Mouse (Mus musculus): ENCODE data around the gene Fasn. TPM values are rescaled to one million over a fixed set of nuclear protein-coding genes. Genes with fewer than 3 reads are reported as not detected.
"Not testable (repeated sequence)": the region's sequence is repeated elsewhere in the genome, so short reads cannot be mapped to it uniquely, and the experiment has no call there.

Gene Fasn
- polyA plus RNA-seq, 1 experiment from 2014 or later = 19.9 TPM

DNA sequence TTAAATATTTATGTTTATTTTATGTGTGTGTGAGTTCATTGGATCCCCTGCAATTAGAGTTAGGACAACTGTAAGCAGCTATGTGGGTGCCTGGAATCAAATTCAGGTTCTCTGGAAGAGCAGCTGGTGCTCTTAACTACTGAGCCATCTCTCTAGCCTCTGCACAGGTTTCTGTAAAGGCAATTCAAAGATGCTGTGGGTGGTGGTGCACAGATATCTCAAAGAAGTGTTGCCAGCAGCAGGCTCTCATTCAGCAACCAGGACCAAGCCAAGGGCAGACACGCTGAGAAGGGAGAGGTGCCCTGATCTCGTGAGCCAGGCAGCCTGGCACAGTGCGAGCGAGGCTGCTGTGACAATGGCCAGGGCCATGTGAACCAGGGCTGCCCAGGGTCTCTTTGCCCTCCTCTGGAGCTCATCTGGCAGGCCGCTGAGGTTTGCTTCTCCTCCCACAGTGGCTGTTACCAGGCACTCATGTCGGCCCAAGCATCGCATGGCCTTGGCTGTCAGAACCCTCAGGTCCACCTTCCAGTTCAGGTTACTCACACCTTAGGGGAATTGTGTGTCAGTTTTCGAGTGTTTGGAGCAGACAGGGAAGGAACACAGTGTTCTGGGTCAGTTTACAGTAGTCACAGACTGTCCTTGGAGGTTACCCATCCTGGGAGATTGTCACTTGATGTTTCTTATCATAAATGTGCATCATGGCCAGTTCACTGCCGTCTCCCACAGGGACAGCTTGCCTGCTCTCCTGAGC, 22.6 kb upstream of the Fasn start:
- no peaks in the 10 kb centered on the region for H3K36me3 ChIP-seq (ENCODE audit: insufficient read depth, low read length)
- no peak overlapping the region for H3K4me2 ChIP-seq (ENCODE audit: low read length)
- no peaks in the 10 kb centered on the region for H3K9me3 ChIP-seq (replicated peaks; ENCODE audit: low read length)
- H3K4me3 ChIP-seq (replicated peaks; ENCODE audit: low read depth, low read length) = no peak overlapping the region
- H3K4me1 ChIP-seq (replicated peaks; ENCODE audit: insufficient read depth, low read length) = peaks cover 10% of the 10 kb centered on the region
- DNase-seq (ENCODE audit: low spot score) (no peak), ATAC-seq (replicated peaks; ENCODE audit: low FRiP score, low read depth) (no peak)
- no peak for TF ChIP-seq CTCF (IDR thresholded peaks at IDR 0.05; ENCODE audit: low read depth)
- H3K9ac ChIP-seq (ENCODE audit: low read depth, low read length) = no peak overlapping the region
- H3K27ac ChIP-seq = no peak overlapping the region
- H3K27me3 ChIP-seq (ENCODE audit: insufficient read depth, low read length) = no peaks in the 10 kb centered on the region
- WGBS = 87% methylated on average over 9 of the region's 9 CpGs

DNA sequence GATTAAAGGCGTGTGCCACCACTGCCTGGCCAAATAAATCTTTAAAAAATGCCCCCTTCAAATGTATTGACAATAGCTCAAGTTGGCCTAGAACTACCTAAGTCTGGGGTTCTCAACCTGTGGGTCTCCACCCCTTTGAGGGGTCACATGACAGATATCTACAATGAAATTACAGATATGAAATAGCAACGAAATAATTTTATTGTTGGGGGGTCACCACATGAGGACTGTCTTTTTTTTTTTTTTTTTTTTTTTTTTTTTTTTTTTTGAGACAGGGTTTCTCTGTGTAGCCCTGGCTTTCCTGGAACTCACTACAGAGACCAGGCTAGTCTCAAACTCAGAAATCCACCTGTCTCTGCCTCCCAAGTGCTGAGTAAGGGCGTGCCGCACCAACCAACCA, 20.0 kb upstream of the Fasn start:
- H3K4me3 ChIP-seq (replicated peaks; ENCODE audit: low read depth, low read length) = no peak overlapping the region
- no peak overlapping the region for H3K4me2 ChIP-seq (ENCODE audit: low read length)
- no peak for TF ChIP-seq CTCF (IDR thresholded peaks at IDR 0.05; ENCODE audit: low read depth)
- no peak overlapping the region for H3K27ac ChIP-seq
- H3K9ac ChIP-seq (ENCODE audit: low read depth, low read length) = no peak overlapping the region
- ATAC-seq (replicated peaks; ENCODE audit: low FRiP score, low read depth) = no peak
- WGBS = 85% methylated on average over 4 of the region's 4 CpGs
- no peaks in the 10 kb centered on the region for H3K27me3 ChIP-seq (ENCODE audit: insufficient read depth, low read length)
- no peaks in the 10 kb centered on the region for H3K4me1 ChIP-seq (replicated peaks; ENCODE audit: insufficient read depth, low read length)
- no peak for DNase-seq (ENCODE audit: low spot score)
- no peaks in the 10 kb centered on the region for H3K9me3 ChIP-seq (replicated peaks; ENCODE audit: low read length)
- no peaks in the 10 kb centered on the region for H3K36me3 ChIP-seq (ENCODE audit: insufficient read depth, low read length)

DNA sequence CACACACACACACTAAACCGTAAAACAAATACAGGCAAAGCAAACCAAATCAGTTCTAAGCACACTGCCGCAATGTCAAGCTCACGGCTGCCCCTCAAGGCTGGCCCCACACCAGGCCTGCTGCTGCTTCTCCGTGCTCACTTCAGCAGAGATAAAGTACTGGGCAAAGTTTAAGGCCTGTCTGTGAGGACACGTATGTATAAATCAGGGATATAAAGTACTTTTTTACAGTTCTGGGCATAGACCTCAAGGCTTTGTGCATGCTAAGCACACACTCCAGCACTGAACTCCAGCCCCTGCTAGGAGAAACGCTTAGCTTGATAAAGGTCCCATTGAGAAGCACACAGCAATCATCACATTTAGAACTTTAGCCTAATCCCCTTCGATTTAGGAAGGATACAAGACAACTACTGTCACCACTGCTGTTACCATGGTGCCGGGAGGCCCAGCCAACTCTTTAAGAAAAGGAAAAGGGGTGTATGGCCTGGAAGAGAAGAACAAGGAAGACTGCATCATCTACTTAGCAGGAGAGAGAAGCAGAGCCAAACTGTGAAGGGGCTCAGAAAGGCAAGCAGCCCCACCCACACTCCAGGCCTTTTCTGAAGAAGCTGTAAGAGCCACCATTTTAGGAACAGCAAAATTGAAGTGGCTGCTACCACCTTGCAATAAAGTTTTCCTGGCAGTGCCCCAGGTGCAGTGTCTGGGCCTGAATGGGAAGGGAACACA, 9.4 kb upstream of the Fasn start:
- Histone ChIP-seq H3K27me3 (ENCODE audit: insufficient read depth, low read length) (no peaks in the 10 kb centered on the region), H3K4me1 (replicated peaks; ENCODE audit: insufficient read depth, low read length) (no peaks in the 10 kb centered on the region), H3K9ac (ENCODE audit: low read depth, low read length) (no peak overlapping the region), H3K4me3 (replicated peaks; ENCODE audit: low read depth, low read length) (no peak overlapping the region), H3K9me3 (replicated peaks; ENCODE audit: low read length) (no peaks in the 10 kb centered on the region), H3K27ac (no peak overlapping the region), H3K4me2 (ENCODE audit: low read length) (no peak overlapping the region), H3K36me3 (ENCODE audit: insufficient read depth, low read length) (0 out of 2 replicates have a peak, but pooled peaks cover 5% of the 10 kb centered on the region)
- ATAC-seq (replicated peaks; ENCODE audit: low FRiP score, low read depth) (no peak), DNase-seq (ENCODE audit: low spot score) (no peak)
- 69% methylated on average over 8 of the region's 8 CpGs for WGBS
- no peak for TF ChIP-seq CTCF (IDR thresholded peaks at IDR 0.05; ENCODE audit: low read depth)

DNA sequence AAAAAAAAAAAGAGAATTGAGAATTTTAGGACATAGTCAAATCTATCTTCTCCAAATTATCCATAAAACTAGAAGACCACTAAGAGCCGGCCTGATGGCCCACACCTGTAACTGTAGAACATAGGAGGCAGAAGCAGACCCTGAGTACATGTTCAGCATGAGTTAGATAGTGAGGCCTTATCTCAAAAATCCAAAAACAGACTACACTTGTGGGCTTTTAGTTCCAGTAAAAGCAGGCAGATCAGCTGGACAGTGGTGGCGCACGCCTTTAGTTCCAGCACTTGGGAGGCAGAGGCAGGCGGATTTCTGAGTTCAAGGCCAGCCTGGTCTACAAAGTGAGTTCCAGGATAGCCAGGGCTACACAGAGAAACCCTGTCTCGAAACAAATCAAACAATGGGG, 8.6 kb upstream of the Fasn start:
- H3K4me1 ChIP-seq (replicated peaks; ENCODE audit: insufficient read depth, low read length); H3K4me3 ChIP-seq (replicated peaks; ENCODE audit: low read depth, low read length); H3K36me3 ChIP-seq (ENCODE audit: insufficient read depth, low read length); H3K27me3 ChIP-seq (ENCODE audit: insufficient read depth, low read length); H3K9ac ChIP-seq (ENCODE audit: low read depth, low read length); H3K4me2 ChIP-seq (ENCODE audit: low read length); ATAC-seq (replicated peaks; ENCODE audit: low FRiP score, low read depth); H3K27ac ChIP-seq; H3K9me3 ChIP-seq (replicated peaks; ENCODE audit: low read length); DNase-seq (ENCODE audit: low spot score): not testable (repeated sequence)
- WGBS = 96% methylated on average over 5 of the region's 5 CpGs

DNA sequence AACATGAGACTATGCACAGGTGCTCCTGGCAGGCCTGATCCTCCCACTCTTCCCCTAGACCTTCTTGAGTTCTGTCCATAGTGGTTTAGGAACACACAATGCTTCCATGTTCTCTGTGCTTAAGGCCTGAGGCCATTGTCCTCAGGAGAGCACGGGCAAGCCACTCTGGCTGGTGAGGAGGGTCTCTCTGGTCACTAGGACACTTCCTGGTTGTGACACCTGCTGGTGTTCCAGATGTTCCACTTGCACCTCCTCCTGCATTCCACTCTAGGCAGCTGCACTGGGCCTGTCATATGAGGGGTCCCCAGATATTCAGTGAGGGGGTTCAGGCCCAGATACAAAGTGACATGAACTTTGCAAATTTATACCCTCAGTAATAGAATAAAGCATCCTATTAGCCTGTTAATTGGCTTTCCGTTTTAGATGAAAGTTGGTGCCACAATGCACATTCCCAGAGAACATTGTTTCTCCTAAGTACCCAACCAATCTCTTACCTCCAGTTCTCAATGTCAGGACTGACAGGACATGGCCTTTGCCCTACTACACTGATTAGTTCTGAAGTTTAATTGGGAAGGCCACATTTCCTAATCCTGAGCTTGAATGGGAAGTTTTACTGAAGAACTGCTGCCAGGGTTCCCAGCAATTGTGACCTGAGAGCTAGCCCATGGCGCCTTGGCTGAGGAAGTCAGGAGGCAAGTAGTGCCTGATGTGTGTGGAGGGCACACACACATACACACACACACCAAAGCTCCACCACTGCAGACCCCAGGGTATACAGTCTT, 7.5 kb upstream of the Fasn start:
- ATAC-seq (replicated peaks; ENCODE audit: low FRiP score, low read depth) (no peak), DNase-seq (ENCODE audit: low spot score) (no peak)
- H3K27ac ChIP-seq = no peak overlapping the region
- no peak for TF ChIP-seq CTCF (IDR thresholded peaks at IDR 0.05; ENCODE audit: low read depth)
- no peaks in the 10 kb centered on the region for H3K4me1 ChIP-seq (replicated peaks; ENCODE audit: insufficient read depth, low read length)
- WGBS = 81% methylated on average over 3 of the region's 3 CpGs
- H3K36me3 ChIP-seq (ENCODE audit: insufficient read depth, low read length) = 0 out of 2 replicates have a peak, but pooled peaks cover 5% of the 10 kb centered on the region
- no peak overlapping the region for H3K9ac ChIP-seq (ENCODE audit: low read depth, low read length)
- H3K4me2 ChIP-seq (ENCODE audit: low read length) = no peak overlapping the region
- H3K4me3 ChIP-seq (replicated peaks; ENCODE audit: low read depth, low read length) = no peak overlapping the region
- H3K9me3 ChIP-seq (replicated peaks; ENCODE audit: low read length) = no peaks in the 10 kb centered on the region
- H3K27me3 ChIP-seq (ENCODE audit: insufficient read depth, low read length) = no peaks in the 10 kb centered on the region

DNA sequence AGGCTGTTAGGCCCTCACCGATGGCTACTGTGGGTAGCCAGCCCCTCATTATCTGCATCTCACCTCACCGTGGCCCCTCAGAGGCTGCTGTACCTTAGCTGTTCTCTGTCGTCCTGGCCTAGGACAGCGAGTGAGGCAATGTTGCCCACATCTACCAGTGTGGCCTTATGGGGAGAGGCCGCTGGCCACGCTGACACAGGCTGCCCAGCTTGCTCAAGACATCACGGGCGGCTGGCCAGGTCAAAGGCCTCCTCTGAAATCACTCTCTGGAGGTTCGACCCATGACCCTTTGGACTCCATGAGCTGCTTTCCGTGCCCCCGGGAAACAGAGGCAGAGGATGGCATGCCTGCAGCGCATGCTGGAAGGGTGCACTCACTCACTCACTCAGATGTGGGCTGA, 6.3 kb upstream of the Fasn start:
- 81% methylated on average over 12 of the region's 12 CpGs for WGBS

More for the DNA sequence above, 6.3 kb upstream of the Fasn start:
- ATAC-seq (replicated peaks; ENCODE audit: low FRiP score, low read depth) (no peak), DNase-seq (ENCODE audit: low spot score) (no peak)
- no peak overlapping the region for H3K27ac ChIP-seq
- H3K9ac ChIP-seq (ENCODE audit: low read depth, low read length) = 0 out of 2 replicates have a peak overlapping the region, but pooled peaks have one; percentile 31
- H3K4me2 ChIP-seq (ENCODE audit: low read length) = no peak overlapping the region
- peaks cover under 1% of the 10 kb centered on the region; the same call in 1 of the 2 replicates for H3K4me1 ChIP-seq (replicated peaks; ENCODE audit: insufficient read depth, low read length)
- no peaks in the 10 kb centered on the region for H3K9me3 ChIP-seq (replicated peaks; ENCODE audit: low read length)
- H3K36me3 ChIP-seq (ENCODE audit: insufficient read depth, low read length) = 0 out of 2 replicates have a peak, but pooled peaks cover 5% of the 10 kb centered on the region
- H3K4me3 ChIP-seq (replicated peaks; ENCODE audit: low read depth, low read length) = no peak overlapping the region
- no peaks in the 10 kb centered on the region for H3K27me3 ChIP-seq (ENCODE audit: insufficient read depth, low read length)
- no peak for TF ChIP-seq CTCF (IDR thresholded peaks at IDR 0.05; ENCODE audit: low read depth)

Data from kidney, postnatal 0 days (tissue).